Mouse (Mus musculus) heart, adult 8-10 months (tissue): ENCODE measurements at regions not wholly inside any gene's neighbourhood (a gene's known extent, or its start where the extent isn't known, plus 50 kb on each side); places are given as distances from the start of the nearest gene placed in this dataset.

Experiments used
- DNase-seq: peaks from one replicate; pipeline ENCODE4 v3.0.0; 2022; ENCODE audit warnings: low spot score

- DNase-seq = no peak
Measured at GRCm38 (mm10) chr9:98791709-98792108, 50.6 kb upstream of the Prr23a1 start.

GRCm38 (mm10) chr9:98773651-98774185, 68.6 kb upstream of the Prr23a1 start:
- peak; percentile 1 for DNase-seq

- DNase-seq = no peak
Measured at GRCm38 (mm10) chr9:98773212-98773611, 69.1 kb upstream of the Prr23a1 start.

- no peak for DNase-seq
Measured at GRCm38 (mm10) chr9:98754764-98755163, 87.5 kb upstream of the Prr23a1 start.

- DNase-seq = no peak
Measured at GRCm38 (mm10) chr9:98753356-98753953, 88.8 kb upstream of the Prr23a1 start.

GRCm38 (mm10) chr9:98743785-98744184, 98.5 kb upstream of the Prr23a1 start:
- DNase-seq = no peak

GRCm38 (mm10) chr9:98727276-98727860, 114.9 kb upstream of the Prr23a1 start:
- DNase-seq = no peak

GRCm38 (mm10) chr9:98726638-98727037, 115.7 kb upstream of the Prr23a1 start:
- DNase-seq = peak; percentile 7

- DNase-seq = no peak
Measured at GRCm38 (mm10) chr9:98722885-98723284, 119.4 kb upstream of the Prr23a1 start.

- peak; percentile 31 for DNase-seq
Measured at GRCm38 (mm10) chr9:98721381-98721780, 119.9 kb upstream of the Mrps22 start.

- DNase-seq = no peak
Measured at GRCm38 (mm10) chr9:98717701-98718270, 116.3 kb upstream of the Mrps22 start.

GRCm38 (mm10) chr9:98714661-98715060, 113.2 kb upstream of the Mrps22 start:
- no peak for DNase-seq

GRCm38 (mm10) chr9:98712826-98713225, 111.4 kb upstream of the Mrps22 start:
- no peak for DNase-seq

- no peak for DNase-seq
Measured at GRCm38 (mm10) chr9:98712023-98712563, 110.6 kb upstream of the Mrps22 start.

GRCm38 (mm10) chr9:98710155-98710710, 108.8 kb upstream of the Mrps22 start:
- no peak for DNase-seq

GRCm38 (mm10) chr9:98708001-98708680, 106.7 kb upstream of the Mrps22 start:
- no peak for DNase-seq

- no peak for DNase-seq
Measured at GRCm38 (mm10) chr9:98707491-98707890, 106.0 kb upstream of the Mrps22 start.

- DNase-seq = no peak
Measured at GRCm38 (mm10) chr9:98704131-98704530, 102.7 kb upstream of the Mrps22 start.

- no peak for DNase-seq
Measured at GRCm38 (mm10) chr9:98703331-98703730, 101.9 kb upstream of the Mrps22 start.

- no peak for DNase-seq
Measured at GRCm38 (mm10) chr9:98700571-98700970, 99.1 kb upstream of the Mrps22 start.

GRCm38 (mm10) chr9:98697155-98697554, 95.7 kb upstream of the Mrps22 start:
- DNase-seq = no peak

GRCm38 (mm10) chr9:98695035-98695434, 93.6 kb upstream of the Mrps22 start:
- DNase-seq = no peak
